Mouse (Mus musculus) spleen, adult 2 months (tissue): ENCODE measurements at regions not wholly inside any gene's neighbourhood (a gene's known extent, or its start where the extent isn't known, plus 50 kb on each side); places are given as distances from the start of the nearest gene placed in this dataset.

Experiments
- CTCF ChIP-seq: fragments of 200-500 bp; IDR thresholded peaks from 2 replicates; pipeline ENCODE4 v1.5.1; 2011; ENCODE audit warnings: mild to moderate bottlenecking, inconsistent platforms; ENCODE audit not compliant: insufficient read depth, insufficient read length, insufficient replicate concordance; ENCODE audit errors: extremely low read depth
- POLR2A ChIP-seq: fragments of 200-500 bp; IDR thresholded peaks from 2 replicates; pipeline ENCODE4 v1.6.1; 2011; ENCODE audit warnings: low read depth, low read length, inconsistent platforms

GRCm38 (mm10) chr10:37842820-37843219 is 704.1 kb upstream of the Marcks start:
- TF ChIP-seq CTCF (no peak), POLR2A (no peak)
